Mouse (Mus musculus) mesoderm, embryonic 11.5 days (tissue): ENCODE results near the gene Gm20388.

Source experiments
- DNase-seq: peaks from one replicate; pipeline ENCODE4 v3.0.0-alpha.2; 2012; ENCODE audit warnings: low read depth, low spot score

The Gm20388 gene

DNA sequence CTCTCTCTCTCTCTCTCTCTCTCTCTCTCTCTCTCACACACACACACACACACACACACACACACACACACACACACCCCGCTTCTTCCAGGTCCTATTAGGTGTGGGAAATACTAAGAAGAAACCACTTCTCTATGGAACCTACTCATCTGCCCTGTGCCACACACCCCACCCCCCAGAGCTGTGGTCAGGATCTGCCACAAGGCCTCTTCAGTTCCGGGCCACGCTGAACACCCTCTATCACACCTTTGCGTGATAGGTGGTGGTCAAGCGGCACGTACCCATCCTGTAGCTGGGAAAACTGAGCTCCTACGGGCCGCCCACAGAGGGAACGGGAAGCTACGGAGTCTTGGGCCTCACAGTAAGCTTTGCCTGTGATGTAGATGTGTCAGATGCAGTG, 555.6 kb downstream of the Gm20388 start:
- no peak for DNase-seq

- DNase-seq = no peak
Measured at GRCm38 (mm10) chr8:120467598-120467997, 557.0 kb downstream of the Gm20388 start.

GRCm38 (mm10) chr8:120470170-120470569, 559.5 kb downstream of the Gm20388 start:
- no peak for DNase-seq

- no peak for DNase-seq
Measured at GRCm38 (mm10) chr8:120471166-120471565, 560.5 kb downstream of the Gm20388 start.

DNA sequence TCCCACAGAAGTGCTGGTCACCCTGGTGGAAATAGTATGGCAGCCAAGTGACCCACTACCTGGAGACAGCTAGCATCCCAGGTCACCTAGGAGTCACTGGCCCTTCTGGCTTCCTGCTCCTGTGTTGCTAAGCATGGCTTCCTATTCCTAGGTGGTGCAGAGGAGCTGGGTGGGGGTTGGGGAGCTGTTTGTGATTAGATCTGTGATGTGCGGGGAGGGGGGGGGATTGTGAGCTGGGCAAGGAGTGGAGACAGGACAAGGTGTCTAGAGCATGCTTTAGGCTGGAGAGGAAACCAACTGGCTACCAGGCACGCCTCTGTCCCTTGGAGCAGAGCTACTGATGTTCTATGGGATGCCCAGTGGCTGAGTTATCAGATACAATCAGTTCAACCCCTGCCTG, 561.1 kb downstream of the Gm20388 start:
- DNase-seq = no peak

GRCm38 (mm10) chr8:120472230-120472629, 561.6 kb downstream of the Gm20388 start:
- DNase-seq = no peak

DNA sequence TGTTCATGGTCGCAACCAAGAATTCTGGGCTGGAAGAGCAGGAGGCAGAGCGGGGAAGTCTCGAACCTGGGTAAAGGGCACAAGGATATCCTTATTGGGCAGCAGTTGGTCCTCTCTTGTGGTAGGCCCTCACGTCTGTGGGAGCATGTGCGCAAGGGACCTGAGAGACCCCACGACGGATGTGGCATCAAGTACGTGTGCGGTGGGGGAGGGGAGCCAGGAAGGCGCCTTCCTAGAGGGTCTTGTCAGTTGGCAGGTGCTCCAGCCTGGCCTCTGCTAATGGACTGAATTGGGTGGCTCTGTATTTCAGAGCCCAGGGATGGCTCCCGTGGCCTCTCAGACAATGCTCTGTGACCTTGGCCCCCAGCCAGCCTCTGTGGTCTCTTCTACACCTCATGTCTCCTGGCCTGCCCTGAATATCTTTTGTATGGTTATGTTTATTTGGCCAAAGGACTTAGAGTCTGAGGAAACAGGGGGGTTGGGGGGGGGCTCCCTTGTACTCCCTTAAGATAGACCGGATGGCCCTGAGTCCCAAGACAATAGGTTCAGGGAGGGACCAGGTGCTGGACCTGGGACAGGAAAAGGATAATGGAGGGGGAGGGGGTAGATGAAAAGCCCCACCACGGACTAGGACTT, 563.2 kb downstream of the Gm20388 start:
- DNase-seq = no peak

GRCm38 (mm10) chr8:120474496-120475235, 564.0 kb downstream of the Gm20388 start:
- no peak for DNase-seq

- no peak for DNase-seq
Measured at GRCm38 (mm10) chr8:120475462-120476201, 565.0 kb downstream of the Gm20388 start.

DNA sequence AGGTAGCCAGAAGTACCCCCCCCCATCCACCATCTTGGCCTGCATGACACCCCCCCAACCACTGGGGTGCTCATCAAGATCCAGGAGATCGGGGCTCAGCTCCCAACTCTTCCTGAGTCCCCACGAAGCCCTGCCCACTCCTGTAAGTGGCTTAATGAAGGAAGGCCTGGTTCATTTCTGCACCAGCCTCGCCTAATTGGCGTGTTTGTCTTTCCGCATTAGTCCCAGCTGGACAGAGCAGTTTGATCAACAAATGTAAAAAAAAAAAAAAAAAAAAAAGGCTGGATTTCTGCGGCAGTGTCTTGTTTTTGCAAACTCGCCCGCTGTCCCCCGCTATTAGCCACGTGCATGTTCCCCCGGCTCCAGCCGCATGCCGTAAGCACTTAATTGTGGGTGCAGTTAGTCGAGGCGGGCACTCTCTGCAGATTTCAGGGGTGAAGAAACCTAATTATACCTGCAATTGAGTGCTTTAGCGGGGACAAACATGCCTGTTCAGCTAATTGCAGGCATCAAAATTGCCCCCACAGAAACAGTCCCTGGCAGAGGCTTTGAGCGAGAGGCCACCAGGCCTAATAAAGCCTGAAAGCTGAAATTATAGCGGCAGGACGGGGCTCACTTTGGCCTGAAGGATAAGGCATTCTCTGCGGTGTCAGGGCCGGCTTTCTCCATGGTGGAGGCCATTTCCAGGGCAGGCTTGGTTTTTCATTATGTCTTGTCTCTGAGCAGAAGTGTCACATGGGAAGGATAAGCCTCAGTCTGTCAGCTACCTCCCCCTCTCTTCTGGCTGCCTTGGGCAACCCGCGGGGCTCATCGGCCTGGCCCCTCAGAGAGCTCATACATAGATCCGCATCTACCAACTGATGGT, 566.3 kb downstream of the Gm20388 start:
- no peak for DNase-seq

- DNase-seq = no peak
Measured at GRCm38 (mm10) chr8:120478754-120479153, 568.1 kb downstream of the Gm20388 start.

DNA sequence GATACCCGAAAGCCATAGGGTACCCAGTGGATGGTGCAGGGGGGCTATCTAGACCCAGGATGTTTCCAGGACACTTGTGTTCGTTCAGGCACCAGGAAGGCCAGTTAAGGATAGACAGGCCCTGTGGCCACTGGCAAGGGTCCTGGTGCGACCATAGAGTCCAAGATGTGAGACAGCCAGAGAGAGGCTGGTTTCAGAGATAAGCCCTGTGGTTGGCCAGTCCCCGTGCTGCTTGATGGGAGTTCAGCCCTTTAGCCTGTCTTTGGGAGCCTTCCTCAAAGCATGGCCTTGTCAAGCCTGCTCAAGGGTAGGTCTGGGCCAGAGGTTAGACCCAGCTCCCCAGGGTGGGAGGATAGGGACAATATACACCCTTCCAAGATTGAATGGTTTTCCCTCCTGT, 569.0 kb downstream of the Gm20388 start:
- DNase-seq = no peak

- DNase-seq = no peak
Measured at GRCm38 (mm10) chr8:120482015-120482689, 571.5 kb downstream of the Gm20388 start.

DNA sequence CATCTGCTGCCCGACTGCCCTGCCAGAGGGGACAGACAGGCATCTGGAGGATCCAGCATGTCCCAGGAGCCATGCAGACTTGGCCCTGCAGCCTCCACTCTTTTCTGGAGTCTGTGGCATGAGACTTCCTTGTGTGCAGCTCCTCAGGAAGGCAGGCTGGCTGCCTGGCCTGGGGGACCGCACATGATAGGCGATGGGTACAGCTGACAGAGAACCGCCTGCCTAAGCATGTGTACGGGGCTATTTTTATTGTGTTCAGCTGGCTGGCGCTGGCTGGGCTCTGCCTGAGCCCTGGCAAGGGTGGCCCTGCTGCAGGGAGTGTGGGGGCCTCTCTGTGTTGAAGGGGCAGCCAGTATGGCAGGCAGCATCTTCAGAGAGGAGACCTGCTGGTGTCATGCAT, 573.8 kb downstream of the Gm20388 start:
- DNase-seq = no peak

DNA sequence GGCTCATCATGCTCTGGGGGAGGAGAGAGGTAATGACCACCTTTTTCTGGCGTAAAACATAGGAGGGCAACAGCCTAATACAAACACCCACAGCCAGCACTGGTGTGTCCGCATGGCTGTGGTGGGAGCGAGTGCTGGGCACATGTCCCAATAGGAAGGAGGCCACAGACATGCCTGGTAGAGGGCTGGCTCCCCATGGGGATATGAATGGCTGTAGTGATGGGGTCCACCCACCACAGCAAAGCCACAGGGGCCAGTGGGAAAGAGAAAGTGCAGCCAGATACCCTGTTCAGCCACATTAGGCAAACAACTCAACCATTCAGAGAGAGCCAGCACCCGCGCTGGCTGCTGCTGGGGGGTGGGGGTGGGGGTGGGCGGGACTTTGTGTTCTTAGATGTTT, 574.5 kb downstream of the Gm20388 start:
- no peak for DNase-seq

DNA sequence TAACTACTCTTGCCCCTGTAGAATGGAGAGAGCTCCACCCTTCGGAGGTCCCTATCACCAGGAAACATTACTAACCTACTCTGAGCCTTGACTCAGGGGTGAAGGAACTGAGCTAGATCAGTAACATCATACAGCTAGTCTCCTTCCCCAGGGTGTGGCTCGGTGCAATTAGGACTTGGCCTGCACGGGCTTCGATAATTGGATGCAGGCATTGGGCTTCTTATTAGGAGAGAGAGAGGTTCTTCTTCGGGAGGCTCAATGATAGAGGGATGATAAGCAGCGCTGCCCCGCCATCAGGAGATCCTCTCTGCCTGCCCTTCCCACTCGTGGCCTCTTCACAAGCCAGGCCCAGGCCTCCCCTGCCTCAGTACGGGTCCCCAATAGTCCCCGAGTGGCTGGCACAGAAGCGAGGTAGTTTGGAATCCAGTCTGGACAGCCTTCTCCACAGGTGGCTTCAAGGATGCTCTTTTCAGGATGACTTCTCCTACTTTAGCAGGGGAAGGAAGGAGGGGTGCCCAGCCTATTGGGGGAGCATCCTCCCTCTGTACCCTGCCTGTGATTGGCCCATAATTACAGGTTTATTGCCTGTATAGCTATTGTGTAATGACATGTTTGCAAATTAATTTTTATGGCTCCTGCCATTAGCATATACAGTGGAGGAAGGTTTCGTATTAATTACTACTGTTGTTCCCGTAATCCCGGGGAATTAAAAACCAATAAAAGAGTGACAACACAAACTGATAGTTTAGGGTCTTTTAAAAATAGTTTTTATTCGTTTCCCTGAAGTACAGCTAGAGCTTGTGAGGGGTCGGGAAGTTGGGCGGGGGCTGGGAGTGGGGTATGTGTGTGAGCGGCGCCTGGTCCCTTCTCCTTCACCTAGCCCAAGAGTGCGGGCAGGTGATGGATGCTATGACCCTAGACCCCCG, 575.2 kb downstream of the Gm20388 start:
- no peak for DNase-seq

GRCm38 (mm10) chr8:120486477-120487376, 576.1 kb downstream of the Gm20388 start:
- peak; percentile 76 for DNase-seq

- DNase-seq = no peak
Measured at GRCm38 (mm10) chr8:120487377-120487728, 576.7 kb downstream of the Gm20388 start.
